Mouse (Mus musculus) heart, postnatal 14 days (tissue): ENCODE data around the gene Shank2. TPM values are rescaled to one million over a fixed set of nuclear protein-coding genes. Genes with fewer than 3 reads are reported as not detected.

Experiments used
- DNase-seq, 2 experiments: peaks; one replicate each; pipeline ENCODE4 v3.0.0; 2021 to 2022
- intact Hi-C: fragments of 180-260 bp; cut with DNase I; formaldehyde crosslinking; loops from one replicate; pipeline ENCODE4 v1.15.1; 2025
- total RNA-seq, 2 experiments: library from RNA; stranded (reverse); gene quantifications; 2 replicates each; pipeline ENCODE4 v1.2.3; 2021

Gene Shank2
- total RNA-seq, 2 experiments from 2014 or later = 0.44 to 0.65 TPM

DNA sequence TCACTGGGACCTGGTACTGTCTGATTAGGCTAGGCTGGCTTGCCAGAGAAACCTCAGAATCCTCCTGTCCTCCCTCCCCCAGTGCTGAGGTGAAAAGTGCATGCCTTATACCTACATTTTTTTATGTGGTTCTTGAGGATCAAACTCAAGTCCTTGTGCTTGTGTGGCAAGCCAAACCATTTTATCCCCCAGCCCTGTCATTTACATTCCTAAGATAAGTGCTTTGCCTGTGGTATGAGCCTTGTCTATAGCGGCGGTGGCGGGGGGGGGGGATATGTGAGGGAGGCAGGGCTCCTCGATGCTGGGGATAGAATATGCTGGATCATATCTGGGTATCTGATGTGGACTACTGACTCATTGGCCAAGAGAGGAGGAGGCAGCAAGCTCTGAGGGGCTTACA, 151.4 kb downstream of the Shank2 start:
- intact Hi-C loops = no loop called here
- no peak for DNase-seq

DNA sequence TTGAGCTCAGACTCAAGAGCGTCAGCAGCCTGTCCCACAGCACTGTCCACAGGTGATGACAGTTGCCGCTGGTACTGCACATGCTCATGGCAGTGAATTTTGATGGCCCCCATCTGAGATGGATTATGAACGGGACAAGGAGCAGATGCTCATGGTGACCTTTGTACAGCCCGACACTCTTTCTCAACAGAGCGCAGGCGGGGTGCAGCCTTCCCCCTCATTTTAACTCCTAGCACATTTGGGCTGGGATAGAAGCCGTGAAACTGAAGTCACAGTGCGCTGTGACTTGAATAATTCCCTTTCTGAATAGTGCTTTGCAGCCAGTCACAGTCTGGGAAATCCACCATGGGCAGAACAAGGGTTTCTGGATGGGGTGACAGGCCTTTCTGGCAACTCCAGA, 152.0 kb downstream of the Shank2 start:
- DNase-seq = no peak
- intact Hi-C loops = no loop called here

DNA sequence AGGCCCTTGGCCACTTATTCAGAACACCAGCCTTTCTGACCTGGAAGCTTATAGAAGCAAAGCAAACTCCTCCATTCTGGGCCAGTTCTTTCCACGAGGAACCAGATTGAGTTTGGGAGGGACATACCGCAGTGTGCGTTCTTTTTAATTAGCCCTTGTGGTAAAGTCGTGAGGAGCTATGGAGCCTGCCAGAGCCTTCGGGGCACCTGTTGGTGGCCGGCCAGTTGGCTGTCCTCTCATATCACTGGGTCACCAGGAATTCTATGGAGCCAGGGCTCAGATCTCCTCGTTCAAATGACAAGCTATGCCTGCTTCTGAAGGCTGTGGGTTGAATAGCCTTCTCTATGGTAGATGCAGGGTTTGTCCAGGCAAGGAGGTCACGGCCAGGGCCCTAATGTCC, 156.2 kb downstream of the Shank2 start:
- intact Hi-C loops = no loop called here

DNA sequence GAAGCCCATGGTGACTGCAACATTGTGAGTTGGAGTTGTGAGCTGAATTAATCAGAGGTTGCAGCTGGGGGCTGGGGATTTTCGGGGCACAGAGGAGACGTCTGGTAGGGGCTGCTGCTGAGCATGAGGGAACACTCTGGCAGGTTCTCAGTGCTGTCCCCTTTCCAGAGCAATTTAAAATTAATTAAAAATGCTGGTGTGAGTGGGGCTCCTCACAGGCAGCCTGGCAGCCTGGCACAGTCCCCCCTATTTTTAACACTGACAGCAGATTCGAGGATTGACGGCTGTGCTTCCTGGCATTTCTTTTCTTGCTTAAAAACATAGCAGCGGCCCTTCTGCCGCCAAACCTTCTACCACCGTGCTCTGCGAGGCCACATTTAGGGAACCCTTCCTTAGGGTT, 157.8 kb downstream of the Shank2 start:
- DNase-seq = no peak
- intact Hi-C loops = no loop called here

More for the DNA sequence above, 156.2 kb downstream of the Shank2 start:
- DNase-seq = peak in 1 of 2 experiments; percentile 6

DNA sequence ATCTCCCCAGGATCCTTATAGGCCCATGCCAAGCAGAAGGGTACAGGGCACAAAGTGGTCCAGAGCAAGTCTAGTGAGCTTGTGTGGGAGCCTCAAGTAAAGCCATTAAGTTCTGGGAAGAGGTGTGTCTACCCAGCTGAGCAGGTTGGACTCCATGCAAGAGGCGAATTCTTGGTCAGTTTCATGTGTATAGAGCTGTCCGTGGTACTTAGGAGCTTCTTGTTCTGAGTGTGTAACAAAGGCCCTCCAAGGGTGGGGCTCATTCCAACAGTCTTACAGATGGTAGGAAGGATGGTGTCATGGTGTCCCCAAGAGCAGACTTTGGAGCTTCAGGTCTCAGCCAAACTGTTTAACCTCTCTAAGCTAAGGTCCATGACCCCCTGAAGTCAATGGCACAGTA, 158.3 kb downstream of the Shank2 start:
- intact Hi-C loops = no loop called here
- DNase-seq = no peak

DNA sequence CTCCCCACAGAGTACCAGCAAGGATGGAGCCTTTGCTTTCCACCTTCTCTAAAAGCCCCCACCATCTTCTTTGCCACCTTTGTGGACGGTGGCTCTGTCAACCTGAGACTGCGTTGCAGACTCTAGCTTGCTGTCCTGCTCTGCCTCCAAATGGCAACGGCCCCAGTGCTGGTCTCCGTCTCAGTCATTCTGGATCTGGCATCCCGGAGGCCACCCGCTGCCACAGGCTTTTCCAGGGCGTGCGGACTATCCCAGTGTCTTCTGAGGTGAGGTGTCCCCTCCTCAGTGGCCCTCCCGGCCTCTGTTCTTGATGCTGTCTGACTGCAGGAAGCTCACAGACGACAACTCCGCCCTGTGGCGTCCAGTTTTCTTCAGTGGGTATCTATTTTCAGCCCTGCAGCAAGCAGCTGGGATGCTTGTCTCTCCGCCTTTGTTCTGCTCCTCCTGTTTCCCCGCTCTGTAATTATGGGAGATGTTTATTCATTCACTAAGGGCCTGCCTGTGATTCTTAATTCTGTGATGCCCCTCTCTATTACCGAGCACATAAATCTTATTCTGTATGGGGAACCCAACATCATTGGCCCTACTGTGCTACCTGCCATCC, 159.0 kb downstream of the Shank2 start:
- no peak for DNase-seq
- intact Hi-C loops = no loop called here

DNA sequence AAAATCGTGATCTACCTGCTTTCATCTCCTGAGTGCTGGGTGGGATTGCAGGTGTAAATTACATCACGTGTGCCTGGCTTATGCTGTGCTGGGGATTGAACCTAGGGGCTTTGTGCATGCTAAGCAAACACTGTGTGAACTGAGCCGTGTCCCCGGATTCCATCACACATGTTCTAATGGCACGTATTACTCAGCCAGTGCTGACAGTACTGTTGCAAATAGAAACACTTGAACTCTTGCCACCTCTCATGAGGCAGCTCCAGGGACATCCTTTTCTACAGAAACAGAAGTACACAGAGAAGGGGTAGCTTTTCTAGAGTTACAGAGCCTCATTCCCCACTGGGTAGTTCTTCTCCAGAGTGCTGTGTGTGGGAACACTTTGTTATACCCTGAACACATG, 168.5 kb downstream of the Shank2 start:
- DNase-seq = peak in 1 of 2 experiments; percentile 4
- intact Hi-C loops = no loop called here

DNA sequence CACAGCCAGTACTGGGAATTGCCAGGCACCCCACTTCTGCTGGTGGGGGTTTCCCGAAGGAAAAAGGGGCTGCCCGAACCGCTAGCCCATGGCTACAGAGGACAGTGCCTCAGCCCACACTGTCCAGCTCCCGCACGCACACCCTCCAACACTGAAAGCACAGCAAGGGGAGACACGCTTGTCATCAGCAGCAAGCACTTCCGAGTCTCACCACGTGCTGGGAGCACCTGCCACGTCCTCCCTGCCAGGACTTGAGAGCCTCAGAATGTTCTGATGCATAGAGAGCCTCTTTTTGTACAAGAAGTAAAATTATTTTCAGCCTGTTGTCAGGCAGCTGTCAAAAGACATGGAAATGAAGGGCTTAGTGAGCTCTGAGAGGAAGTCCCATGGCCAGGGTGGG, 169.0 kb downstream of the Shank2 start:
- intact Hi-C loops = no loop called here
- DNase-seq = no peak

DNA sequence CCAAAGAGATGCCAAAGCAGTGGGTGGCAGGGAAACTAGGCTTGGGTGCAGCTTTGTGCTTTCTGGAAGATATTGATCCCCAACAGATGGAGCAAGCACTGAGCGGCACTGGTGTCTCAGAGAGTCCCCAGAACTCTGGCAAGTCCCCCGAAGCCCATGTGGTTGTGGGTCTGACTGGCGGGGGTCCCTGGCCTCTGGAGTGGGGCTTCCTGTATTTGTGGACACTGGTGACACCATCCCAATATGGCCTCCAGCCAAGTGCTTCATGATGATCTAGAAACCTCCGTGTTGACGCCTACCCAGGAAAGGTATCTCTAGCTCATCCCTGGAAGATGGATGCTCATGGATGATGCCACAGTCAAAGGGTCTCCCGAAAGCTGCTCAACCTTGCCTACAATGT, 172.1 kb downstream of the Shank2 start:
- intact Hi-C loops = no loop called here
- DNase-seq = no peak

DNA sequence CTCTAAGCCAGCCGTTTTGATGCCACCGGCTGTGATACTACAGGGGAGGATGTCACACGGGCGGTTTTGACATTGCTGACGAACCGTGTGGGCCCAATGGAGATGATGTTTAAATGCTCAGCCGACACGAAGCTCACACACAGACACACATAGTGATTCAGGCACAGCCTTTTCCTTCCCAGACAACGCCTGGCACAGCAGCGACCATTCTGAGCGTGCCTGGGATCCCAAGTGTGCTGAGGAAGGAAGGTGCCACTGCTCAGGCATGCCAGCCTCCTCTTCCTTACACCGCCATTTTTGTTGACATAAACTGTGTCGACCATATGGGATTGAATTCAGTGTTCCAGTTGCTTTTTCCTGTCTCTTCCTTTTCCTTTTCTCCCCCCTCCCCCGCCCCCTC, 172.6 kb downstream of the Shank2 start:
- intact Hi-C loops = no loop called here
- DNase-seq = no peak

DNA sequence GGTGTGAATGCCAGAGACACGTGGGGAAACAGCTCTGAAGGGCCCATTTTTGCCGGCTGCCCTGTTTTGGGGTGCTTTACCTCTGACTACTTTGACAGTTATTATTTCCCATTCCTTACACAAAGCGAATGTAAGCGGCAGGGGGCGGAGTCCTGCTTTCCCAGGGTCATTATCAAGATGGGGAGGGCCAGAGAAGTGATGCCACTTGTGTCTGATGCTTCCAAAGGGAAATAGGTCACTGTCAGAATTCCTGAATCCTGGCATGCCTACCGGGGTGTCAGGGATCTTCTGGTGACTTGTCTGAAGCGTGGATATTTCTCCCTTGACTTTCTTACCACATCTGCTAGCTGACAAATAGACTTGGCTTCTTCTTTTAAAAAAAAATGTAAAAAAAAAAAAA, 173.3 kb downstream of the Shank2 start:
- DNase-seq = no peak
- intact Hi-C loops = no loop called here

DNA sequence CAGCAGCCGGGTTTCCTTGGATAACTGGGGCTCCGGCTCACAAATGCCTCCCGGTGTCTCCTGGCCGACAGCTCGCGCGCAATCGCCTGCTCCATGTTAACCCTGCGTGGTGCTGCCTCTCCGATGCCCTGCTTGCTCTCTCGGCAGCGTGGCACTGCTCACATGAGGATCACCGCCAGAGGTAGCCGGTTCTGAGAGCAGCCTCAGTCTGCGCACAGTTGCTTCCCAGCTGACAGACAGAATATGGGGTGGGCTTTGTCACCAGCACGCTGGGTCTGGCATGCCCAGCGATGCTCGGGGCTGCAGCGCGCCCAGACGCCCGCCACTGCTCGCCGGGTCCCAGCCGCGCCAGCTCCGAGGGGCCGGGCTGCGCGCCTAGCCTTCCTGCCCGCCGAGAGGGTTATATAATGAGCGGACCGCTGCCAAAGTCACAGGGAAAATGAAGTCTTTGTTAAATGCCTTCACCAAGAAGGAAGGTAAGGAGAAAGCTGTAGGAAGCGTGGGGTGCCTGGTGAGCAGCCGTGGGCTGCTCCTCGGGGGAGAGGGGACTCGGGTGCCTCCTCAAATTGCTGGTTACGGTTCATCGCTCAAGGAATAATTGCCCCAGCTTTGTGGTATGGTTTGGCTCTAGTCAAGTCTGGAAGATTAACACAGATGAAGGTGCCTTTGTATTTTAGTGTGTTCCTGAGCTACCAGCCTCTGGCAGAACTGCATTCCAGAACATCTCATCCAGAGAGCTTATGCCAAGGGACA, 173.9 kb downstream of the Shank2 start:
- intact Hi-C loops = no loop called here
- peak; percentile 5 for DNase-seq

DNA sequence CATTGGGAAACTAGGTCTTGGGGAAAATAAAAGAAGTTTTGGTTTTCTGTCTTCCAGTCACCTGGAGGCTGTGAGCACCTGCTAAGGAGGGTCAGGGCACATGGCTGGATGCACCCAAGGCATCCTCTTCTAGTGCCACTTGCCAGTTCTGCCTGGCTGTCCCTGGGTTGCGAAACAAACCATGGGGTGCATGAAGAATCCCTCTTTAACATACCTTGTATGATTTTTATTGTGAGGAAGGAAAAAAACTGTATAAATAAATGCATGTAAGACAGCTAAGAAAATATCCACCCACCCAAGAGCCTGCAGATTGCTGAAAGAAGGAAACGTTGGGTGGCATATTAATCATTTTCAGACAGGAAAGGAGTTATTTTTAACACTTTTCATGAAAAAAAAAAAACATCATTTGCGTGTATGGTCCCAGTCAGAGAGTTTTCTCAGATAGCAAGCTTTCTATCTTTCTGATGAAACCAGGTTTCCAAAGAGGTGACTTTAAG, 174.6 kb downstream of the Shank2 start:
- intact Hi-C loops = no loop called here
- no peak for DNase-seq

DNA sequence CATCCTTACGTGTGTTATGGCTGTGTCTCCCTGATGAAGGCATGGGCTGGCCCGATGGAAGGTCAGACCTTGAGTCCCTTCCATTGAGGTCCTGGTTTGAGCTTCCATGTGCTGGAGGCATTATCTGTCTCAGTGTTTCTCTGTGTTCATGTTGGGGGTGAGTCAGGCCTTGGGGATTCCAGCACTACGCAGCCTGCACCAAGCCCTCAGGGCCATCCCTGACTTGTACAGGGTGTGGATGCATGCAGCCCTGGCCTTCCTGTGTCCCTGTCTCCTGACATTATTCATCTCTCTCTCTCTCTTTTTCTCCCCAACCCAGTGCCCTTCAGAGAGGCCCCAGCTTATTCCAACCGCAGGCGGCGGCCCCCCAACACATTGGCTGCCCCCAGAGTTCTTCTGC, 177.7 kb downstream of the Shank2 start:
- intact Hi-C loops = no loop called here
- no peak for DNase-seq

DNA sequence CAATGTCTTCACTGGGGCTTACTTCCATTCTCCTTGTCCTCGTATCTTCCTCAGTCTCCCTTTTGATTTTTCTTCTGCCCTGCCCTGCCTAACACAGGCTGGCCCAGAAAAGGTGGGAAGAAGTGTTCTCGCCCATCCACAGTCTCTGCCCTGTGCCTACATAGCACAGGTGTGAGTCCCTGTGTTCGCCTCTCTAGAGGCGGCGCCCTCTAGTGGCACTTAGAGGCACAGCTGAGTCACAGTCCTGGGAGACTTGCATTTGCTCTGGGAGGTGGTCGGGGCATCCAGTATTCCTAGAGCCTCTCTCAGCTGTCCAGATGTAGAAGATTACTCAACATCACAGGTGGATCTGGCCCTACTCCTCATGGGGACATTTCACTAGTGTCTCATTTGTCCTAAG, 179.2 kb downstream of the Shank2 start:
- peak; percentile 34 to 61 for DNase-seq
- intact Hi-C loops = loop anchor here (2.0 kb wide), 1 partner anchor 82 kb away; no protein-coding TSS in a partner anchor

DNA sequence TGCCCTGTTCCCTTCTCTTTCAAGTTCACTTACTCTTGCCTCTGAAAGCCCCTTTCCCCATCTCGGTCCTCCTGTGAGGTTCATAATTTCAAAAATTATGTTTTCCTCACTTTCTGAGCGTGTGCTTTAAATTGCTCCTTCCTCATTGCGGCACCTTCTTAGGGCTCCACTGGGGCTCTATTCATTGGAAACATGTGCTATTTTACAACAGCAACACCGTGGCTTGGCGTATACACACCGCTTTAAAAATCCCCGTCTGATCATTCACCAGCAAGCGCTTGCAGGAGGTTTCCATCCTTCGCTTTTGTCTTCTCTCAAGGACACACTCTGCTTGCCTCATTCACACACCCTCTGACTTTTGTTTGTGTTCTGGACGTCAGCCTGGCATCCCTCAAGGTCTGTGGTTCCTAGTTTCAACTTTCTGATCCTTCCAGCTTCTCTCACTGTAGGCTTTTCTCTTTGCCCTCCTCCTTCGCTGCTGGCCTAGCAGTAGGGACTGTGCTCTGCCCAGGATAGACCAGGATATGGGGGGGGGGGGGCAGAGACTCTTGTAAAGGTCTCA, 186.2 kb downstream of the Shank2 start:
- DNase-seq = no peak
- intact Hi-C loops = no loop called here

DNA sequence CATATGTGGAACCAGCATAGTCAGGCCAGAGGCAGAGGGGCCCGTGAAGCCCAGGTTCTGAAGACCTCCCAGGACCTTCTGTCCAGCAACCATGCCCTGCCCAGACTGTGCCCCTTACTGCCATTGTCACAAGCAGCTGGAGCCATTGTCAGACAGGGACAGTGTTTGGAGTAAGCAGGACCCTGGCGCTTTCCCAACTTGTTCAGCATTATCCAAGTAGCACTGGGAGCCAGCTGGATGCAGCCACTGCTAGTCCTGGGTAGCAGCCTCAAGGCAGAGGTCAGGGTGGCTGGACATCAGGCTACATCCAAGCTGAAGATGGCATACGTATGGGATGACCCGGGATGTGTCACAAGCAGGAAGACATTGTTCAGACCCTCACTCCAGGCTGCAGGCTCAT, 187.7 kb downstream of the Shank2 start:
- DNase-seq = peak; percentile 29 to 33
- intact Hi-C loops = no loop called here

DNA sequence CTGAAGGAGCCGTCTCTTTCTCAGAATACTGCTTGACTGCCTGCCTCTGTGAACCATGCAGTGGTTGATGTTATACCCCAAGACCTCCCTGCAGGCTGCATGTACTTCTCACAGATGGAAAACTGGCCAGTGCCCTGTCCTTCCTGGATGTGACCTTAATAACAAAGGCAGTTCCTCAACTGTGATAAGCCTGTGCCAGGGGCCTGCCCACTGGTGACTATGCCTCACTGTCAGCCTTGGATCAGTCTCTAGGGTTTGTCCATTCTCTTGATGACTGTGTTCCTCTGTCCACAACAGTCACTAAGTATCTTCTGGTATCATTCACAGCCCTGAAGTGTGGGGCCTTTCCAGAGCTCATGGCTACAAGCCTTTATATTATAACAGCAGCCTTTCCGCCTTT, 196.8 kb downstream of the Shank2 start:
- intact Hi-C loops = no loop called here
- no peak for DNase-seq

DNA sequence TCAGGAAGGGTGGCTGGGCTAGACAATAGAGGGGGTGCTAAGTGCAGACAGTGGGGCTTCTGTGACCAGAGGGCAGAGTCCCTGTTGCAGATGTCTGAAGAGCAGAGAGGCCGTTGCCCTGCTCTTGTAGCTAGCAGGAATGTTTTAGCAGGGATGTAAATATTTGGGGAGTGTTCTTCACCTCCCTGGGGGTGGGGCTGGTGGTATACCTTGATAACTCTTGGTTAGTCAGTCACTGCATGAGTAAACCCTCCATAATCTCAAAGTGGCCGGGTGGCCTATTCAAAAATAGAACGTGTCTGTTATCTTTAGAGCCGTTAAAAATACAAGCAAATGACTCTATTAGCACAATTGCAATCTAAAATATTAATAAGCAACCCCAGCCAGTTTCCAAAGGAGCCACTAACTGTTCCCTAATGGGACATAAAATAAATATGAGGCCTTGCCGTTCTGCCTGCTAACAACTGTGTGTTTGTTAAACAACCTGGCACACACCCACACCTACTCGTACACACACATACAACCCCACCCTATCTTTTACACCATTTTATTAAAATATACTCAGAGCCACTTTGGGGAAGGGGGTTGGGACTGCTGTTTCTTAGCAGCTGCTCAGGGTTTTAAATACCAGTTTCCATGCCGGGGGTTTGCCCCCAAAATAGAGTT, 200.4 kb downstream of the Shank2 start:
- intact Hi-C loops = no loop called here
- DNase-seq = no peak

DNA sequence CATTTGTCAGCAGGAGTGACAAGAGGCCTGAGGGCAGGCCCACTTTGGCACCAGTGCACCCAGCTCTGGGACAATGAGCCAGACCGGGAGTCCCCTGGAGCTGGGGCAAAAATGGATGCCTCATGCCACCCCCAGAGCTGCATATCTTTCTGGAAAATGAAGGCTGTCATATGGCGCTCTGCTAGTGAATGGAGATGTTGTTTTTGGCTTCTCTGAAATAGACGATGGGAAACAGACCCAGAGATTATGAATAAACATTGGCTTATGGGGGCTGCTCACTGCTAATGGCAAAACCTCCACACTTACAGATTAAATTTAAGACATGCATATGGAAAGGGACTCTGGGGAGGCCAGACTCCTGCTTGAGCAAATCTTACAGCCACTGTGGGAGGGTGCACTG, 202.6 kb downstream of the Shank2 start:
- intact Hi-C loops = no loop called here

DNA sequence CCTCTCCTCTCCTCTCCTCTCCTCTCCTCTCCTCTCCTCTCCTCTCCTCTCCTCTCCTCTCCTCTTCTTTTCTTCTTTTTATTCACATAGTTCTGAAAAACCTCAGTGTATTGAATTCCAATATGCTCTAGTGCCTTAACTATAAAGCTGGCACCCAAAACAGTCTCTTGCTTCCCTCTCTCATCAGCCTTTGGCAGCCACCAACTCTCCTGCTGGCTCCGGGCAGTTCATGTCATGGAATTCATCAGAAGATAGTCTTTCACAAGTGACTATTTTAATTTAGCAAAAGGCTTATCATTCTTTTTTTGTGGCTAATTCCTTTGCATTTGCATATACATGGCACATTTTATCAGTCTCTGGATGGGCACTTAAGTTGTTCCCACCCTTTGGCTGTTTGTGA, 203.4 kb downstream of the Shank2 start:
- DNase-seq = no peak
- intact Hi-C loops = loop anchor here (5.0 kb wide), 1 partner anchor 108 kb away; no protein-coding TSS in a partner anchor

More for the DNA sequence above, 202.6 kb downstream of the Shank2 start:
- no peak for DNase-seq
